Mouse (Mus musculus) 416B (cell line): ENCODE measurements around the gene Npr3.

ENCODE experiments used
- DNase-seq: peaks from one replicate; pipeline ENCODE4 v3.0.0; 2011; ENCODE audit warnings: low read depth

Gene Npr3

DNA sequence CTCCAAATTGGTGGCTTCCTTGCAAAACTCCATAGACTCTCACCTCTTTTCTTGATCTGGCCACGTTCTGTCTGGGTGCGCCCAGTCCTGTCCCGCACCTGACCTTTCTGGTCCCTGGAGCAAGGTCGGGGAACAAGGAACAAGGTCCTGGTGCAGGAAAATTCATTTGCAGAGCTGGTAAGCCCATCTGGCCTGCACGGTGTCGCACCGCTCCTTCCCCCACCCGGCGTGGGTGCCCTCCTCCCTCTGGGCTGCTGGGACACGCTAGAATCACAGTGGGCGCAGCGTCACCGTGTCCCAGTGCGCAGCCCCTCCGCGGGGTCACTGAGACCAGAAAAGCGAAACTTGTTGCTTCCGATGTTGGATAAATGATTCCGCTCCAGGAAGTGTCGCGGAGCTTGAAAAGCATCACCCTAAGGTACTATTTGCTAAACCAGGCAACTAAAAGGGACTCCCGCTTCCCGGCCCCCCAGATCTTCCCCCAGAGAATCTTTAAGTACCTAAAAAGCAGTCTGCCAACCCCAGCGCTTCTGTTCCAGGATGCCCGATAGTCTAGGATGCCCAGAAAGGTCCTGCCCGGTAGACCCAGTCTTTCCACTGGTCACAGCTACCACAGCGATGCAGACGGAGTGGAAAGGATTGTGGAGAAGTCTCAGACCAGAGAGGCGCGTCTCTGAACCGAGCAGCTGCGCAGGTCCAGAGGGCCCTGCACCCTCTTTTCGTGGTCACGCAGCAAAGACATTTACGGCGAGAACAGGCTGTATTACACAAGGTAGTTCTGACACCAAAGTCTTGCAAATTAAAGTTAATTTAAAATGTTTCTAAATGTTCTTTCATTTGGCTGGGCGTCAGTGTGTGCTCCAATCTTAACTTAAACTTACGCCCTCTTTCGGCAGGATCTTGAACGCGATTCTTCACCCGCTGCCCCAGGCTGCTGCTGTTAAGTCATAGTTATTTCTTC, at the start of gene Npr3:
TSS of gene Npr3 (minus strand) at position 717 of the 961 bp plus-strand sequence.
- no peak for DNase-seq

DNA sequence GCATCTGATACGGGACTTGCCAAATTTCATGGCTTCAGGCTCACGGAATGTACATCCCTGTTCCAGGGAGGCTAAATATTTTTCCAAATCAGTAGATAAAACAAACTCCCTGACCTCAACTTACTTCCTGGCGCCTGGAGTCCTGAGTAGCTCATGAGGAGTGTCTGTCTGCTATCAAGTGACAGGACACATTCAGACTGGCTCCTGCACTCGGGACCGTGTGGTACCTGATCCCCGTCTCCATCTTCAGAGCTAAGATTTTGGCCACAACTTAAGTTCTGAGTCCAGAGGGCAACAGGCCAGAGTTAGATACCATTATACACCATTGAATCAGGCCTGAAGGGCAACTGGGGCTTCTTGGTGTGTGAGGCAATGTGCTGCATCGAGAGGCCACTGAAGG, 49.0 kb upstream of the Npr3 start:
- DNase-seq = no peak

DNA sequence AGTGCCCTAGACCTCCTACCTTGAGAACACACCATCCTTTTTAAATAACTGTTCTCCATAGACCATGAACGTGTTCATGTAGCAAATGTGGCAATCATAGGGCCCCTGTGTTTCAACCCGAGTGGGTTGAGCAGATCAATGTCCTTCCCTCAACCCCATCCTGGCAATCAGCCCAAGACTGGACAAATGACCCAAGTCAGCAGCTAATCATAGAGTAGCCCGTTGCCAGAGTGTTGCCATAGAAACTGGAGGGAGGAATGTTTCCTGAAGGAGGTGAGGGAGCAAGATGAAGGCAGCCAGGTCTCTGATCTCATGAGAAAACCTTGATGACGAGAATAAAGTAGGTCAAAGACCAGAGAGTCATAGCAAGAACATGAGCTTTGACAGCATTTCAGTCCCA, 47.1 kb upstream of the Npr3 start:
- DNase-seq = no peak

DNA sequence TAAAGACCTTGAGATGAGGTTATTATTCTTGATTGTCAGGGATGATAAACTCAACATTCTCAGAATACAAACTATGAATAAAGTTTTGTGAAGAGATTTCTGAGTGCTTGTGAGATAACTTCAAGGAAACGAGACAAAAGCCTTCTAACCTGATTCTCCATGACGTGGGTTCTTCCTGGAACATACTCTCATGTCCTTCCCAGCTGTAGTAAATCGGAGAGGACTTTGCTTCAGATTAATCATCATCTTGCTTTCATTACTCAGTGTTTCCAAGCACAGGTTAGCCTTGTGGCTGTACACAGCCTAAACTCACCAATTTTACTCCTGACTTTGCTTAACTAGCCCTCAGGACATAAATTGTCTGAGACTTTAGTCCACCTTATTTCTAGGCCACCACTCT, 45.1 kb upstream of the Npr3 start:
- no peak for DNase-seq

DNA sequence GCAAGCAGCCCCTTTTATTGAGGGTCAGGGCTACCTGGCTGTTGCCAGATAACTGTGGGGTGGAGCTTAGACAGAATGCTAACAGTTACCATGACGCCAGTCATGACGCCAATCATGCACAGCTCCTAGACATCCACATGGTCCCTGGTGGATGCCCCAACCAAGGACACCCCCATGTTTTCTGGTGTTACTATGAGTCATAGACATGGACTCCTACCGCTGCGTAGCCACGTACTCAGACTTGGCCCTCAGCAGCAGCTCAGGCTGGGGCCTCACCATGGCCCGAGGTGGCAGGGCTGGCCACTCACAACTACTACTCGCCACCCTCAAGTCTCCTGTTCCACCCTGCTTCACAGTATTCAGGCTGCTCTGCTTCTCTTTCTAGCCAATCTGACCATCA, 44.1 kb upstream of the Npr3 start:
- DNase-seq = no peak

DNA sequence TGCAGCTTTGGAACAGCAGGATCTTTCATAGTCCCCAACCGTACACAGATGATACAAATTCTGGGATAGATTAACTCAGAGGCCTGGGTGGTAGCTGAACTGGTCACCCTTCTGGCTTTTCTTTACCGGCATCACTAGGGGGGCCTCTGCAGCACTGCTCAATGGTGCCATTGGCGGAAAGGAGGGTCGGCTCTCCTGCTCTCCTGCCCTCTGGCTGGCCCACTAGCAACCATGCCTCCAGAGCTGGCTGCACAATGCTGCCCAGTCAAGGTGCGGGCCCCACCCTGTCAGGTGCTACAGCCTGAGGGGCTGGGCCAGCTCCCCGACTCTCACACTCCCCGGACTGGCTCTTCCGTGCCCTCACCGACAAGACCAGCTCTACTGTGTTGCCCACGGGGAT, 43.1 kb upstream of the Npr3 start:
- no peak for DNase-seq

DNA sequence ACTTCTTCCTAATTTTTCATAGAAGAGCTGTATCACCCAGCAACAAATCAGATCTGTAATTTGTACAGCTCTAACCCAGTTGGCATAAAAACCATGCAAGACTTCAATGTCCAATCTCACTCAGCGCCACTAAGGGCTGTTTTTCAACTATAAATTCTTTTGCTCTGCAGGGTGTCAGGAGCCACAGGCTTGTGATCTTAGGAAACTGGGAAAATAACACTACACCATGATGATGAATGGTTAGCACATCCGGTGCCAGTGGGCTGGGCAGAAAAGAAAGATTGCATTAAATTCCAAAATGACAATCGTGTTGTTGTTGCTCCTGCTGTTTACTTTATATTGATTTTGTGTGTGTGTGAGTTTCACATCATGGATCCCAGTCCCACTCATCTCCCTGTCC, 42.4 kb upstream of the Npr3 start:
- DNase-seq = no peak

DNA sequence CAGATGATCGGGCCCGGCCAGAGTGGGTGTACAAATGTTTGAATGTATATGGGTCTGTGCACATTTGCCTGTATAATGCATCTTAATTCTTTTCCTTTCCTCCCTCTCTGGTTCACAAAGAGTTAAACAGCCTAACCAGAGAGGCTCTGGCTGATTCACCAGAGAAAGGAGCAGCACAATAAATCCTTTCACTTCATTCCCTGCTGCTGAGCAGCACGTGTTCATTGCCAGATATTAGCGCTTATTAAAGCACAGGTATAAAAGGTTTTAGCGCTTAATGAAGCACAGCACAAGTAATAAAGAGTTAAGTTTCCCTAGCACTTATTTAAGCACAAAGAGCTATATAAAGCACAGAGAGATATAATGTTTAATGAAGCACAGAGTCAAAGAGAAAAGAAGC, 33.8 kb upstream of the Npr3 start:
- DNase-seq = no peak

DNA sequence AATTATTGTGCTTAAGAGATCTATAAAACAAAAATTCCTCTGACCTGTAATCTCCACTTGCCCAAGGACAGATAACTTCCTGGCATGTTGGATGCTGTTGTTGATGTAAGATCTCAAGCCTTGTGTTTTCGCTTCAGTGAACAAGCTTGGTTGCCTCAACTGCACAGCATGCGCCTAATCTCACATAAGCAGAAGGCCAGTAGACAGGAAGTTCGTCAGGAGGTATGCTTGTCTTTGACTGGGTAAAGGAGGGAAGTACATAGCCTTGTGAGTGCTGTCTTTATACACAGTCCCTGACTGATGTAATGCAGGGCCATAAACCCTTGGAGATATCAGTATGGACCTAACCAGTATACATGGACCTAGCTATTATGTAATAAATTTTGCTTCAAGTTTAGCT, 20.7 kb upstream of the Npr3 start:
- DNase-seq = no peak

DNA sequence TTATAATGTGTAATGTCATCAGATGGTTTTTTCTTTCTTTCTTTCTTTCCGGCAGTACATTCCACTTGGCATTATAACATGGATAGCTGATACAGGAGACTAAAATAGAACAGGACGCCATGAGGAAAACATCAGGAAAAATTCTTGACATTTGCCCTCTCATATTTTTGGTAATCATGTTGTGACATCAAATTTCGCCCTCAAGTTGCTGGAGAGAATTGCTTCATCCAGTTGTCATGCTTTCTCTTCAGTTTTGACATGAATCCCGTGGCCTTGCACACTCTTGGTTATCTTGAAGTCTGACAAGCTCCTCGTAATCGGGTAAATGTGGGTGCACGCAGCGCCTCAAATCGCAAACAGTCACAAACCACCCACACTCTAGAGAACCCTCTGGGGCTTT, 7.0 kb upstream of the Npr3 start:
- no peak for DNase-seq

DNA sequence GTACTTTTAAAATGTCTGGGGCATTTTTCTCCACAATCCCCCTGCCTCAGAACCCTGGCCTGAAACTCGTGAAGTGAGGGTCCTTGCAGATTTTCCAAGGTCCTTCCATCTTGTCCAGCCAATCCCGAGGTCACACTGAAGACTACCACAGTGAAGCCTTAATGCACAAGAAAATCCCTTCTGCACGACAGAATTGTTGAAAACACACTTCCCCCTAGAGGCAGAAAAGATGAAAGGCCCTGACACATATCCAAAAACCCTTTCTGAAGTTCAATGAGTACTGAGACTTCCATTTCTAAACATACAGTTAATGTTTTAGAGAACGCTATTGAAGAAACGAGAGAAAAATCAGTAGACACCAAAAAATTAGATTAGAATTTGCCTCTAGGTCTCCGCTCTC, 2.8 kb upstream of the Npr3 start:
- peak; percentile 11 for DNase-seq

DNA sequence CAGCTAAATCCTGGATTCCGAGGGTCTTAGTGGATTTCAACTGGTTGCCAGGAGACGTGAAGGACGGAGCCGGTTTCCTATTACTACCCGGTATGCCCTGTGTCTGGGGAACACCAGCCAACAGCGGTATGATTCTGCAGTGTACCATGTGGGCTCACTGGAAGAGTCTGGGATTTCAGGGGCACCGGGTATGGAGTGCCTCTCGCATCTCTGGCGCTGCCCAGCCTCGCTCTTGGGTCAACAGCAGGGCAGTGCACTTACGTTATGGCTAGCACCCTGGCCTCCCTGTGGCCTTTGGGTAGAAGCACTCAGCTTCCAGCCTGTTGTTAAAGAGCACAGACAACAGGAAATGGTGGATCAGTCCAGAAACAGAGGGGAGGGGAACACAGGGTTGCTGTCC, 1.1 kb upstream of the Npr3 start:
- no peak for DNase-seq

DNA sequence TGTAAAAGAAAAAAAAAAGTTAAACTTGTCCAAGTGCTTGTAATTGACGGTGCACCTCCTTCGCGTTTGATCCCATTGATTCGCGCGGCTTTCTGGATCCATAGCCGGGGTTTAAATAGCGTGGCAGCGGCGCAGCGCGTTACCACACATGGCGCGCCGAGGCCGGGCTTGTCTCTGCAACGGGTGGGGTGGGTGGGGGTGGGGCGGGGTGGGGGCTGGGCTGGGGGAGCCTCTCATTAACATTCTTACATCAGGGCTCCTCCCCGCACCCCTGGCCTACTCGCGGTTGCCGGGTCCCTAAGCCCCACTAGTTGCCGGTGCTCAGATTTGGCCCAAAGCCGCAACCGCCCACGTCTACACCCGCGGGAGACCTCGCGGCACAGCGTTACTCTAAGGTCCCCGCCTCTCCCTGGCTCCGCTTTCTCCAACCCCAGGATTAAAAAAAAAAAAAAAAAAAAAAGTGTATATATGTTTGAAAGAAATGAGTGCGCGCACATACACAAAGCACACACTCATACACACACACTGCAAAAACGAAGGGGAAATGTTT, 991 bp downstream of the Npr3 start:
- no peak for DNase-seq

DNA sequence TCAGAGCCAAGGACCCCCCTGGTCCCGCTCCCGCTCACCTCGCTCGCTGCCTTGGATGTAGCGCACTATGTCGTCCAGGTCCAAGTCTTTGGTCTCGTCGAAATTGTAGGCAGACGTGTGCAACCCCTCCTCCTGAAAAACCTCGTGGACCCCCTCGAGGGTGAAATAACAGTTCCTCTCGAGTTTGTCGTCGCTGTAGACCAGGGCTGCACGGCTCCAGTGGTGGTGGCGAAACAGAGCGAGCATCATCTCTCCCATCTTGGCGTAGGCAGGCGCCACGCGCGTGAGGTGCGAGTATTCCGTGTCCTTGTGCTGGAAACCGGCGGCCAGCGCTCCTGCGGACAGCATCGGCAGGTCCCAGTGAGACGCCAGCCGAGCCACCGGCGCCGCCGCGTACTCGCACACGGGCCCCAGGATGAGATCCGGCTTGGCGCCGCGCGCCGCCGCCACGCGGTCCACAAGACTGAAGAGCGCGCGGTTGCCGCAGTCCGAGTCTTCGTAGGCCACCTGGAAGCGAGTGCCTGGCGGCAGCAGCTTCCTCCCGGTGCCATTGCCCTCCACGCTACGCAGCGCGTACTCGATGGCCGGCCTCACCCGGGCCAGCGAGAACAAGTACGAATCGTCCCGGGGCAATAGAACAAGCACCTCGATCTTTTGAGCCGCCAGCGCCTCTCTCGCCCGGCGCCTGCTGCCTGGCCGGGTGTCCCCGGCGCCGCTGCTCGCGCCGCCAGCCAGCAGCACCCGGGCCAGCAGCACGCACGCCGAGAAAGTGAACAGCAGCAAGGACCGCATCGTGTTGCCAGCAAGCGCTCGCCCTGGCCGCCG, 2.0 kb downstream of the Npr3 start:
- DNase-seq = no peak

DNA sequence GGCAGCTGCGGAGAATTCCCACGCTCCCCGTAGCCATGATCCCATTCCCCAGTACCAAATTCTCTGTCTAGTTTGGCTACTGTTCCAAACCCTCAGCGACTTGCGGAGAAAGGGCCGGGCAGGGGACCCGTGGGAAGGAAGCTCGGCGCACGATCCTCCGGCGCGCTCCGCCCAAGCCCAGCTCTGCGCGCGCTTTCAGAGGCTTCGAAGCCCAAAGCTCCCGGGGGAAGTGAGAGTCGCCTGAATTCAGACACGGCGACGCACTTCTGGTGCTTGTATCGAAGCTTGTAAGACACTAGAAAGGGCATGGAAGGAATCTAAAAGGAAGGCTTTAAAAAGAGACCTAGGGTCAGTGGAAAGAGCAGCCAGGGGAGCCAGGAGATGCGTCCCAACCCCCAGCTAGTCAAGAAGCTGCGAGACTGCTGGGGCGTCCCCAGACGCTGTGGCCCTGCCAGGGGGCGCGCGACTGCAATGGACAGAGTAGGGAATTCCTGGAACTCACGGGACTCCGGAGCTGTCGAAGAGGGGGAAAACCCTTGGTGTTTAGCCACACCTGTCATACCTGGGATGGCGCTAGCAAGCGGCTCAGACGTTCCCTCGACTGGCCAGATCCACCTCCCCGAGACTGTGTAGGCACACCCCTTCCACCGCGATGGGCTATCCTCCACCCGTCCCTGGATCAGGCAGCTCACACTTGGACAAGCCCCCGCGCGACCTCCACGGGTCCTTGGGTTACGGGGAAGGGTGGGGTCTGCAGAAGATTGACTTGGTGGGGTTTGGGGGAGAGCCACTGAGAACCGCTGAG, 2.8 kb downstream of the Npr3 start:
- no peak for DNase-seq

DNA sequence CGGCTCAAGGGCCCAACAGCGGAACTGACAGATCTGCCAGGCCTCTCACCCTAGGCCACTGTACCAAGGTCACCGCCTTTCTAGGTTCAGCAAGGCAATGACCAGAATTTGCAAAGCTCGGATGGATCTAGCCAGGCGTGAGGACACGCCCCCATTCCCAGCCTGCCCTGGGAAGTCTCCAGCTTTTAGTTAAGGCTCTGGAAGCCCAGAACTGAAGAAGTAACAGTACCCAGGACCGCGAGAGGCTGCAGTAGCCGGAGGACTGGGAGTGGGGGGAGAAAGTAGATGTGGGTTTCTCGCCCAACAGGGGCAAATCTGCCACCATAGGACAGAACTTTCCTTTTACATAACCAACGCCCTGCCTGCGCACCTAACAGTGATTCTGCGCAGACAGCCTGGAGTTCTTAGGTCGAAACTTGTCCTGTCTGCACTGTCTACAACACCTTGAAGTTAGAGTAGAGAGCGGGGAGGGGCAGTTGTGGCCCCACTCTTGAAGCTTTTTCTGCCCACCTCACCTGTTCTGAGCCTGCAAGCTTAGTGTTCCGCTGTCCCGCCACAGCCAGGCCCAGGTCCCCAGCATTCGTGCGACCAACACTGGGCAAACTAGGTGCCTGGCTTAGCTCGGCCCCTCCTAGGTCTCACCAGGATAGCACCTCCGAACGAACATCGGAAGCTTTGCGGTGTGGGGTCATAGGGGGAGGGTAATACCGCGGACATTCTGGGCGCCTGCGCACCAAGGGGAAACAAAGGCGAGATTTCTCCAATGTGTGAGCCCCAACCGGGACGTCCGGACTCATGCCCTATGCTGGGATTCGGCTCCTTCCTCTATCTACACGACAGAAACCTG, 3.7 kb downstream of the Npr3 start:
- DNase-seq = no peak

DNA sequence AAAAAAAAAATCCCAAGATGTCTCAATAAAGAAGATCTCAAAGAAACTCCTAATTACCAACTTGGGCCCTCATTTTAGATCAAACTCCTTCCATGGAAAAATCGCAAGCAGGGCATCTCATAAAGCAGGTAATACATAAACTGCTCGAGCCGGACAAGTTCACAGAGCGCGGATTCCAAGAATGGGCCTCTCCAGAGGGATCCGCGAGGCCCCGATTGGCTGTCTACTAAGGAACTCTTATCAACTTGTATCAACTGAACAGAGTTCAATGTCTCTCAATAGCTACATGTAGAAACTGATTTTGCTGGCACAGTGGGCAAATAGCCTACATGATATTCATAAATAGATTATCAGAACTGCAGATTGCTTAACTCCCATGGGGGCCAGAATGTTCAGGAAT, 9.5 kb downstream of the Npr3 start:
- DNase-seq = no peak

DNA sequence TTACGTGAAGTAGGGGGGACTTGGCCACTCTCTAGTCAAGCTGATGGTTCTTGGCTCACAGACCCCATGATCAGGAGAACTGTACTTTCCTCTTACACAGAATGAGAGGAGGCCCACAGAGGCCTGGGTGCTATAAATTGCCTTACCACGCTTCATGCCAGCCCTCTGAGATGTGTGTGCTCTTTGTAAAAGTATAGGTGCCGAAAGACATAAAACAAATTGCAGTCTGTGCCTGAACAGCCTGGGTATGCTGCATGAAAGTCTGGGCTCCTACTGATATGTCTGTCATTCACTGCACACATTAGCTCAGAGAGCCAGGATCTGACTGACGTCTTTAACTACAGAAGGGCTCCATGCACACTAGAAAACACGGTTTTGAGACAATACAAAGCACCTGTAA, 9.9 kb downstream of the Npr3 start:
- DNase-seq = no peak

DNA sequence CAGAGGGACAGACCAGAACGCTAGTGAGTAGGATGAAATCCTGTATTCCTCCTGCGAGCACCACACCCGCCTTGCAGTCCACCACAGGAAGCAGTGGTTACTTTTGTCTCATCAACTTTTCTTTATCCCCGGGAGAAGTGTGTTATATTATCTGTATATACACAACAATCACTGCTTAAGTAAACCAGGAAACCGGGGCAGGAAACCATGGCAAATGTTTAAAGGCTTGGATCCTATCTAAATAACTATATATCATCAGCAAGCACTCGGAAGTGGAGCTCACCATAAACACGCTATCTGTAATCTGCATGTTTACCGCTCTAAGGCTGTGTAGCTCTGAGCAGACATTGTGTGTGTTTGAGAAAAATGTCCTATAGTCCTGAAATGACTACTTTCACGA, 13.1 kb downstream of the Npr3 start:
- peak; percentile 2 for DNase-seq

DNA sequence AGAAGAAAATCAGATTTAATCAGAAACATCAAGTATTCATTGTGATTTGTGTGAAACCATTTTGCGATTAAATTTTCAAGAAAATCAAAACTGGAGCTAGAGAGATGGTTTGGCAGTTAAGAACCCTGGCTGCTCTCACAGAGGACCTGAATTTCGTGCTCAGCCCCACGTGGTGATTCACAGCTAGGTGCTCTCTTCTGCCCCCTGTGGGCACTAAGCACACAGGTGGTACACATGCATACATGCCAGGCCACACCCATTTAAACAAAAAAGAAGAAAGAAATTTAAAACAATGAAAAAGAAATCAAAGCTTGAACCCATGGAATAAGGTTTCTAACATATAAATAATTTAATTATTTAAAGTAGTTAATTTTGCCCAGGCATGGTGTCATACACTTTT, 15.7 kb downstream of the Npr3 start:
- peak; percentile 21 for DNase-seq

DNA sequence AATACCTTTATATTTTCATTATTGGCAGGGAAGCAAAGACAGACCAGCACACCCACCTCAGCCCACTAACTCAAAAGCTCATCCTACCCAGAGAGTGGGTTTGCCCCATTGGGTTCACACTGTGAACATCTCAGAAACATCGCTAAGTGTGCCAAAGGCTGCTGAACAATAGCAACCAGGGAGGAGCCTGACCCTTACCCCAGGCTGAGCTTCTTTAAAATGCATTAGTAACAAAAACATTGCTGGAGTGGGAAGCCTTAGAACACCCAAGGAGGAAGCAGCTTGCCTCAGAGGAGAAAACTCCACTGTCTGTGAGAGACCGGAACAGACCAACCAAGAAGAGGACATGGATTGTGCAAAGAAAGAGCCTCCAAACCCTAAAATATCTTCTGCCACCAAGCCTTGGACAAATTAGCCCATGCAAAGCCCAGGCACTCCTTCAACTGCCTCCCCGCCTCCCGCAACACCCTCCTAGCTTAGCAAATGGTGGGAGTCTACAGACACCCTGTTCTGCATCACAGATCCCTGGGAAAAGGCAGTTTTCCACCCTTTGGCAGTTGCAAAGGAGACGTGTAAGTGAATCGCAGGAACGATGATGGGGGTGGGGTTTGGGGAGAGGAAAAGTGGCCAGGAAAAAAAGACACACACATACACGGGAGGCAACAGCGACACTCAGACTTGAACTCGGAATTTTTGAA, 24.4 kb downstream of the Npr3 start:
- no peak for DNase-seq
